Mouse (Mus musculus) stomach, embryonic 16.5 days (tissue): ENCODE data around the gene Nrp2. TPM values are rescaled to one million over a fixed set of nuclear protein-coding genes. Genes with fewer than 3 reads are reported as not detected.

Experiments
- ATAC-seq: fragments of 200-750 bp; cut with Nextera tagmentation; 2 replicates; pipeline ENCODE4 v1.8.0; 2017; ENCODE audit warnings: moderate number of reproducible peaks, moderate TSS enrichment; ENCODE audit not compliant: insufficient read depth, low FRiP score
- H3K27ac ChIP-seq: fragments of 300-500 bp; sonication (generic); 2 replicates; pipeline ENCODE4 v1.5.1; 2014; ENCODE audit warnings: low read length
- H3K27me3 ChIP-seq: fragments of 300-500 bp; sonication (generic); 2 replicates; pipeline ENCODE4 v1.6.1; 2014; ENCODE audit warnings: low read length, control low read depth, mixed read lengths; ENCODE audit not compliant: control insufficient read depth, insufficient read depth
- H3K36me3 ChIP-seq: fragments of 300-500 bp; sonication (generic); 2 replicates; pipeline ENCODE4 v1.6.1; 2014; ENCODE audit warnings: low read length; ENCODE audit not compliant: control insufficient read depth, insufficient read depth
- H3K4me1 ChIP-seq: fragments of 300-500 bp; sonication (generic); 2 replicates; pipeline ENCODE4 v1.6.1; 2014; ENCODE audit warnings: low read length, control low read depth, mixed read lengths; ENCODE audit not compliant: control insufficient read depth, insufficient read depth
- H3K4me2 ChIP-seq: fragments of 300-500 bp; sonication (generic); 2 replicates; pipeline ENCODE4 v1.6.1; 2014; ENCODE audit warnings: low read depth, low read length, mixed read lengths
- H3K4me3 ChIP-seq: fragments of 300-500 bp; sonication (generic); replicated peaks from 2 replicates; pipeline ENCODE4 v1.5.1; 2014; ENCODE audit warnings: mild to moderate bottlenecking, low read length
- H3K9ac ChIP-seq: fragments of 300-500 bp; sonication (generic); 2 replicates; pipeline ENCODE4 v1.6.1; 2014; ENCODE audit warnings: low read length
- H3K9me3 ChIP-seq: fragments of 300-500 bp; sonication (generic); replicated peaks from 2 replicates; pipeline ENCODE4 v1.6.1; 2016; ENCODE audit warnings: low read length, control low read depth; ENCODE audit not compliant: control insufficient read depth
- WGBS: fragments of 180-500 bp; shearing (Covaris S2); extraction: QIAGEN DNeasy Blood & Tissue Kit; methylation state at CpG from one replicate; pipeline ENCODE4 v1.1.7; 2014; 5-methylcytosine and 5-hydroxymethylcytosine counted together
- polyA plus RNA-seq: library from polyadenylated mRNA; unstranded; fragments of >200 nt; fragmentation: Nextera tagmentation; extraction: Ambion mirVana; gene quantifications from 2 replicates; pipeline ENCODE4 v1.2.1, GENCODE M21; 2015

The Nrp2 gene
- polyA plus RNA-seq, 1 experiment from 2014 or later = 29.9 TPM

- H3K4me2 ChIP-seq = no peak overlapping the region
- no peak overlapping the region for H3K9ac ChIP-seq
- ATAC-seq = no peak
- no peaks in the 10 kb centered on the region; the same call in 1 of the 2 replicates for H3K27me3 ChIP-seq
- H3K9me3 ChIP-seq = no peaks in the 10 kb centered on the region
- H3K36me3 ChIP-seq = no peaks in the 10 kb centered on the region
- 83% methylated on average over 4 of the region's 4 CpGs for WGBS
- no peak overlapping the region for H3K27ac ChIP-seq
- peaks cover 4% of the 10 kb centered on the region; the same call in 1 of the 2 replicates for H3K4me1 ChIP-seq
- no peak overlapping the region for H3K4me3 ChIP-seq
Observed at GRCm38 (mm10) chr1:62778910-62779309, 75.8 kb downstream of the Nrp2 start.

GRCm38 (mm10) chr1:62780068-62780761 is 77.1 kb downstream of the Nrp2 start:
- Histone ChIP-seq H3K9ac (peak overlapping the region; percentile 32; the same call in 1 of the 2 replicates), H3K9me3 (no peaks in the 10 kb centered on the region), H3K36me3 (no peaks in the 10 kb centered on the region), H3K27me3 (no peaks in the 10 kb centered on the region; the same call in 1 of the 2 replicates), H3K4me1 (0 out of 2 replicates have a peak, but pooled peaks cover 3% of the 10 kb centered on the region), H3K4me3 (no peak overlapping the region), H3K27ac (no peak overlapping the region), H3K4me2 (no peak overlapping the region)
- 38% methylated on average over 15 of the region's 15 CpGs for WGBS
- no peak for ATAC-seq

GRCm38 (mm10) chr1:62782155-62782554 is 79.1 kb downstream of the Nrp2 start:
- no peaks in the 10 kb centered on the region for H3K9me3 ChIP-seq
- no peak for ATAC-seq
- no peak overlapping the region for H3K27ac ChIP-seq
- H3K27me3 ChIP-seq = no peaks in the 10 kb centered on the region; the same call in 1 of the 2 replicates
- 0 out of 2 replicates have a peak, but pooled peaks cover 3% of the 10 kb centered on the region for H3K36me3 ChIP-seq
- no peak overlapping the region for H3K9ac ChIP-seq
- no peak overlapping the region for H3K4me3 ChIP-seq
- 85% methylated on average over 2 of the region's 2 CpGs for WGBS
- no peaks in the 10 kb centered on the region for H3K4me1 ChIP-seq
- no peak overlapping the region for H3K4me2 ChIP-seq

- no peak overlapping the region for H3K27ac ChIP-seq
- H3K9me3 ChIP-seq = no peaks in the 10 kb centered on the region
- H3K9ac ChIP-seq = no peak overlapping the region
- no peak for ATAC-seq
- no peaks in the 10 kb centered on the region for H3K4me1 ChIP-seq
- no peak overlapping the region for H3K4me3 ChIP-seq
- H3K4me2 ChIP-seq = no peak overlapping the region
- no peaks in the 10 kb centered on the region; the same call in 1 of the 2 replicates for H3K27me3 ChIP-seq
- H3K36me3 ChIP-seq = 0 out of 2 replicates have a peak, but pooled peaks cover 3% of the 10 kb centered on the region
Observed at GRCm38 (mm10) chr1:62782573-62782972, 79.5 kb downstream of the Nrp2 start.

GRCm38 (mm10) chr1:62783354-62784083 is 80.4 kb downstream of the Nrp2 start:
- Histone ChIP-seq H3K36me3 (0 out of 2 replicates have a peak, but pooled peaks cover 3% of the 10 kb centered on the region), H3K9me3 (no peaks in the 10 kb centered on the region), H3K4me1 (no peaks in the 10 kb centered on the region), H3K9ac (no peak overlapping the region), H3K27me3 (no peaks in the 10 kb centered on the region; the same call in 1 of the 2 replicates), H3K27ac (no peak overlapping the region), H3K4me2 (no peak overlapping the region), H3K4me3 (no peak overlapping the region)
- WGBS = 79% methylated on average over 18 of the region's 18 CpGs
- ATAC-seq = no peak

GRCm38 (mm10) chr1:62784084-62784392 is 81.0 kb downstream of the Nrp2 start:
- 66% methylated on average over 5 of the region's 5 CpGs for WGBS
- ATAC-seq = no peak
- 0 out of 2 replicates have a peak, but pooled peaks cover 3% of the 10 kb centered on the region for H3K36me3 ChIP-seq

GRCm38 (mm10) chr1:62786255-62786654 is 83.2 kb downstream of the Nrp2 start:
- Histone ChIP-seq H3K9me3 (no peaks in the 10 kb centered on the region), H3K27ac (no peak overlapping the region), H3K9ac (no peak overlapping the region), H3K36me3 (0 out of 2 replicates have a peak, but pooled peaks cover 3% of the 10 kb centered on the region), H3K4me1 (no peaks in the 10 kb centered on the region), H3K4me2 (no peak overlapping the region), H3K4me3 (no peak overlapping the region), H3K27me3 (no peaks in the 10 kb centered on the region)
- ATAC-seq = no peak
- WGBS = 25% methylated on average over 5 of the region's 5 CpGs

More at GRCm38 (mm10) chr1:62784084-62784392, 81.0 kb downstream of the Nrp2 start:
- no peaks in the 10 kb centered on the region for H3K9me3 ChIP-seq
- H3K4me1 ChIP-seq = no peaks in the 10 kb centered on the region
- no peak overlapping the region for H3K27ac ChIP-seq
- H3K9ac ChIP-seq = no peak overlapping the region
- H3K4me3 ChIP-seq = no peak overlapping the region
- H3K4me2 ChIP-seq = no peak overlapping the region
- no peaks in the 10 kb centered on the region; the same call in 1 of the 2 replicates for H3K27me3 ChIP-seq

GRCm38 (mm10) chr1:62787546-62787945 is 84.5 kb downstream of the Nrp2 start:
- Histone ChIP-seq H3K36me3 (0 out of 2 replicates have a peak, but pooled peaks cover 3% of the 10 kb centered on the region), H3K9ac (no peak overlapping the region), H3K27ac (no peak overlapping the region), H3K4me3 (no peak overlapping the region), H3K9me3 (no peaks in the 10 kb centered on the region), H3K4me2 (no peak overlapping the region), H3K4me1 (no peaks in the 10 kb centered on the region), H3K27me3 (no peaks in the 10 kb centered on the region)
- no peak for ATAC-seq
- 75% methylated on average over 10 of the region's 10 CpGs for WGBS
